Mouse (Mus musculus): ENCODE measurements at regions not wholly inside any gene's neighbourhood (a gene's known extent, or its start where the extent isn't known, plus 50 kb on each side); places are given as distances from the start of the nearest gene placed in this dataset.

GRCm38 (mm10) chr8:79563101-79563500, 76.3 kb upstream of the Otud4 start:
- no peaks in the 10 kb centered on the region for H3K27me3 ChIP-seq (ENCODE audit: control insufficient read depth, insufficient read depth, low read length)
- H3K36me3 ChIP-seq (ENCODE audit: control insufficient read depth, insufficient read depth, low read length), result no peaks in the 10 kb centered on the region
- 76% methylated on average over 6 of the region's 6 CpGs for WGBS
- H3K4me2 ChIP-seq (ENCODE audit: low read length), result no peak overlapping the region
- peak overlapping the region; percentile 62 to 98 for H3K27ac ChIP-seq (replicated peaks in 1 of 2; ENCODE audit: control insufficient read depth in 1 of 2, insufficient read depth in 1 of 2, low read depth in 2 of 2, low read length in 2 of 2)
- H3K9ac ChIP-seq (ENCODE audit: low read length), result no peak overlapping the region
- ATAC-seq (ENCODE audit: insufficient number of reproducible peaks, insufficient read depth, low FRiP score, low read depth), result no peak
- 0 out of 2 replicates have a peak, but pooled peaks cover 3% of the 10 kb centered on the region for H3K9me3 ChIP-seq (ENCODE audit: control insufficient read depth, low read length)
- peaks cover 8 to 25% of the 10 kb centered on the region in 2 experiments for H3K4me1 ChIP-seq (ENCODE audit: control insufficient read depth in 2 of 2, insufficient read depth in 2 of 2, low read length in 2 of 2)
- H3K4me3 ChIP-seq (ENCODE audit: control insufficient read depth in 1 of 2, insufficient read depth in 1 of 2, low read depth in 1 of 2, low read length in 2 of 2), result no peak overlapping the region

GRCm38 (mm10) chr8:79562669-79563068, 76.7 kb upstream of the Otud4 start:
- 60% methylated on average over 8 of the region's 8 CpGs for WGBS
- no peak; the same call in 1 of the 2 replicates for ATAC-seq (ENCODE audit: insufficient number of reproducible peaks, insufficient read depth, low FRiP score, low read depth)
- peak overlapping the region; percentile 62 to 98 for H3K27ac ChIP-seq (replicated peaks in 1 of 2; ENCODE audit: control insufficient read depth in 1 of 2, insufficient read depth in 1 of 2, low read depth in 2 of 2, low read length in 2 of 2)

GRCm38 (mm10) chr8:79562071-79562581, 77.3 kb upstream of the Otud4 start:
- peak overlapping the region; percentile 66 for H3K9ac ChIP-seq (ENCODE audit: low read length)
- peak overlapping the region; percentile 58 for H3K4me2 ChIP-seq (ENCODE audit: low read length)
- peak overlapping the region; percentile 98 to 99 for H3K27ac ChIP-seq (replicated peaks in 1 of 2; ENCODE audit: control insufficient read depth in 1 of 2, insufficient read depth in 1 of 2, low read depth in 2 of 2, low read length in 2 of 2)

More at GRCm38 (mm10) chr8:79562669-79563068, 76.7 kb upstream of the Otud4 start:
- H3K36me3 ChIP-seq (ENCODE audit: control insufficient read depth, insufficient read depth, low read length), result no peaks in the 10 kb centered on the region
- H3K4me2 ChIP-seq (ENCODE audit: low read length), result peak overlapping the region; percentile 58; the same call in 1 of the 2 replicates
- H3K4me3 ChIP-seq (ENCODE audit: control insufficient read depth in 1 of 2, insufficient read depth in 1 of 2, low read depth in 1 of 2, low read length in 2 of 2), result no peak overlapping the region
- 0 out of 2 replicates have a peak, but pooled peaks cover 3% of the 10 kb centered on the region for H3K9me3 ChIP-seq (ENCODE audit: control insufficient read depth, low read length)
- H3K4me1 ChIP-seq (ENCODE audit: control insufficient read depth in 2 of 2, insufficient read depth in 2 of 2, low read length in 2 of 2), result peaks cover 8 to 25% of the 10 kb centered on the region in 2 experiments
- H3K9ac ChIP-seq (ENCODE audit: low read length), result no peak overlapping the region
- H3K27me3 ChIP-seq (ENCODE audit: control insufficient read depth, insufficient read depth, low read length), result no peaks in the 10 kb centered on the region

GRCm38 (mm10) chr8:79561269-79562063, 78.0 kb upstream of the Otud4 start:
- Histone ChIP-seq H3K36me3 (ENCODE audit: control insufficient read depth, insufficient read depth, low read length) (no peaks in the 10 kb centered on the region), H3K27me3 (ENCODE audit: control insufficient read depth, insufficient read depth, low read length) (no peaks in the 10 kb centered on the region), H3K27ac (replicated peaks in 1 of 2; ENCODE audit: control insufficient read depth in 1 of 2, insufficient read depth in 1 of 2, low read depth in 2 of 2, low read length in 2 of 2) (peak overlapping the region; percentile 98 to 99), H3K4me2 (ENCODE audit: low read length) (peak overlapping the region; percentile 58), H3K9me3 (ENCODE audit: control insufficient read depth, low read length) (0 out of 2 replicates have a peak, but pooled peaks cover 3% of the 10 kb centered on the region), H3K4me1 (ENCODE audit: control insufficient read depth in 2 of 2, insufficient read depth in 2 of 2, low read length in 2 of 2) (peaks cover 8 to 23% of the 10 kb centered on the region in 2 experiments), H3K9ac (ENCODE audit: low read length) (peak overlapping the region; percentile 66), H3K4me3 (ENCODE audit: control insufficient read depth in 1 of 2, insufficient read depth in 1 of 2, low read depth in 1 of 2, low read length in 2 of 2) (0 out of 4 replicates have a peak overlapping the region, but pooled peaks of 1 of the 2 experiments have one; percentile 9)
- ATAC-seq (ENCODE audit: insufficient number of reproducible peaks, insufficient read depth, low FRiP score, low read depth), result 0 out of 2 replicates have a peak, but pooled peaks have one; percentile 19
- 31% methylated on average over 9 of the region's 9 CpGs for WGBS

More at GRCm38 (mm10) chr8:79562071-79562581, 77.3 kb upstream of the Otud4 start:
- ATAC-seq (ENCODE audit: insufficient number of reproducible peaks, insufficient read depth, low FRiP score, low read depth), result peak; percentile 91
- H3K4me3 ChIP-seq (ENCODE audit: control insufficient read depth in 1 of 2, insufficient read depth in 1 of 2, low read depth in 1 of 2, low read length in 2 of 2), result 0 out of 4 replicates have a peak overlapping the region, but pooled peaks of 1 of the 2 experiments have one; percentile 9
- H3K4me1 ChIP-seq (ENCODE audit: control insufficient read depth in 2 of 2, insufficient read depth in 2 of 2, low read length in 2 of 2), result peaks cover 8 to 25% of the 10 kb centered on the region in 2 experiments
- no peaks in the 10 kb centered on the region for H3K36me3 ChIP-seq (ENCODE audit: control insufficient read depth, insufficient read depth, low read length)
- 20% methylated on average over 11 of the region's 11 CpGs for WGBS
- 0 out of 2 replicates have a peak, but pooled peaks cover 3% of the 10 kb centered on the region for H3K9me3 ChIP-seq (ENCODE audit: control insufficient read depth, low read length)
- H3K27me3 ChIP-seq (ENCODE audit: control insufficient read depth, insufficient read depth, low read length), result no peaks in the 10 kb centered on the region

GRCm38 (mm10) chr8:79559516-79559915, 79.9 kb upstream of the Otud4 start:
- WGBS, result 93% methylated on average over 6 of the region's 6 CpGs
- H3K27ac ChIP-seq (replicated peaks in 1 of 2; ENCODE audit: control insufficient read depth in 1 of 2, insufficient read depth in 1 of 2, low read depth in 2 of 2, low read length in 2 of 2), result no peak overlapping the region
- ATAC-seq (ENCODE audit: insufficient number of reproducible peaks, insufficient read depth, low FRiP score, low read depth), result no peak
- H3K9me3 ChIP-seq (ENCODE audit: control insufficient read depth, low read length), result no peaks in the 10 kb centered on the region
- H3K4me2 ChIP-seq (ENCODE audit: low read length), result no peak overlapping the region
- no peaks in the 10 kb centered on the region for H3K36me3 ChIP-seq (ENCODE audit: control insufficient read depth, insufficient read depth, low read length)
- no peaks in the 10 kb centered on the region for H3K27me3 ChIP-seq (ENCODE audit: control insufficient read depth, insufficient read depth, low read length)
- no peak overlapping the region for H3K4me3 ChIP-seq (ENCODE audit: control insufficient read depth in 1 of 2, insufficient read depth in 1 of 2, low read depth in 1 of 2, low read length in 2 of 2)
- H3K4me1 ChIP-seq (ENCODE audit: control insufficient read depth in 2 of 2, insufficient read depth in 2 of 2, low read length in 2 of 2), result peaks cover 8 to 23% of the 10 kb centered on the region in 2 experiments
- no peak overlapping the region for H3K9ac ChIP-seq (ENCODE audit: low read length)

GRCm38 (mm10) chr8:79554311-79554710, 85.1 kb upstream of the Otud4 start:
- no peaks in the 10 kb centered on the region for H3K27me3 ChIP-seq (ENCODE audit: control insufficient read depth, insufficient read depth, low read length)
- H3K9me3 ChIP-seq (ENCODE audit: control insufficient read depth, low read length), result no peaks in the 10 kb centered on the region
- no peak overlapping the region for H3K9ac ChIP-seq (ENCODE audit: low read length)
- H3K4me1 ChIP-seq (ENCODE audit: control insufficient read depth in 2 of 2, insufficient read depth in 2 of 2, low read length in 2 of 2), result no peaks in the 10 kb centered on the region
- no peak overlapping the region for H3K4me2 ChIP-seq (ENCODE audit: low read length)
- ATAC-seq (ENCODE audit: insufficient number of reproducible peaks, insufficient read depth, low FRiP score, low read depth), result no peak
- H3K4me3 ChIP-seq (ENCODE audit: control insufficient read depth in 1 of 2, insufficient read depth in 1 of 2, low read depth in 1 of 2, low read length in 2 of 2), result no peak overlapping the region
- H3K36me3 ChIP-seq (ENCODE audit: control insufficient read depth, insufficient read depth, low read length), result no peaks in the 10 kb centered on the region
- WGBS, result 81% methylated on average over 2 of the region's 4 CpGs
- no peak overlapping the region for H3K27ac ChIP-seq (replicated peaks in 1 of 2; ENCODE audit: control insufficient read depth in 1 of 2, insufficient read depth in 1 of 2, low read depth in 2 of 2, low read length in 2 of 2)

- no peak overlapping the region for H3K27ac ChIP-seq (replicated peaks in 1 of 2; ENCODE audit: control insufficient read depth in 1 of 2, insufficient read depth in 1 of 2, low read depth in 2 of 2, low read length in 2 of 2)
- no peak overlapping the region for H3K4me2 ChIP-seq (ENCODE audit: low read length)
- no peaks in the 10 kb centered on the region for H3K27me3 ChIP-seq (ENCODE audit: control insufficient read depth, insufficient read depth, low read length)
- 66% methylated on average over 2 of the region's 2 CpGs for WGBS
- ATAC-seq (ENCODE audit: insufficient number of reproducible peaks, insufficient read depth, low FRiP score, low read depth), result no peak
- no peaks in the 10 kb centered on the region for H3K36me3 ChIP-seq (ENCODE audit: control insufficient read depth, insufficient read depth, low read length)
- H3K4me1 ChIP-seq (ENCODE audit: control insufficient read depth in 2 of 2, insufficient read depth in 2 of 2, low read length in 2 of 2), result no peaks in the 10 kb centered on the region
- no peaks in the 10 kb centered on the region for H3K9me3 ChIP-seq (ENCODE audit: control insufficient read depth, low read length)
- H3K4me3 ChIP-seq (ENCODE audit: control insufficient read depth in 1 of 2, insufficient read depth in 1 of 2, low read depth in 1 of 2, low read length in 2 of 2), result no peak overlapping the region
- H3K9ac ChIP-seq (ENCODE audit: low read length), result no peak overlapping the region
Measured at GRCm38 (mm10) chr8:79550151-79550550, 89.3 kb upstream of the Otud4 start.
